Mouse (Mus musculus): ENCODE results near the gene Plekha1.

Gene Plekha1

DNA sequence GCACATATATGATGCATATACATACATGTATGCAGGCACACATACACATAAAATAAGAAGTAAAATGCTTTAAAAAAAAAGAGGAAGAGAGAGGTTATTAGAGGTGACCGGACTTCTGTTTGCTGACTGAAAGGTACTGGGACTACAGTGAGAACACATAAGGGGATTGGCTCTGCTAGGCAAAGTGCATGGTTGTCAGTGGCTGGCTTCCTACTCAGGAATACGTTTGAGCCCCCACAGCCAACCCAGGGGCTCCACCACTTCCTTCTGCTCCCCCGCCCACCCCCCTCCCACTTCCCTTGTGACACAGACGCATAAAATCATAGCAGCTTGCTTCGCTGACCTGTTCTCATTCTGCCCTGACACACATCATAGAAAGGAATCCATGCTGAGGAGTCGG is 7.6 kb upstream of the Plekha1 start:
- DNase-seq (ENCODE audit: low read depth in 1 of 2, low spot score in 2 of 2) = no peak

DNA sequence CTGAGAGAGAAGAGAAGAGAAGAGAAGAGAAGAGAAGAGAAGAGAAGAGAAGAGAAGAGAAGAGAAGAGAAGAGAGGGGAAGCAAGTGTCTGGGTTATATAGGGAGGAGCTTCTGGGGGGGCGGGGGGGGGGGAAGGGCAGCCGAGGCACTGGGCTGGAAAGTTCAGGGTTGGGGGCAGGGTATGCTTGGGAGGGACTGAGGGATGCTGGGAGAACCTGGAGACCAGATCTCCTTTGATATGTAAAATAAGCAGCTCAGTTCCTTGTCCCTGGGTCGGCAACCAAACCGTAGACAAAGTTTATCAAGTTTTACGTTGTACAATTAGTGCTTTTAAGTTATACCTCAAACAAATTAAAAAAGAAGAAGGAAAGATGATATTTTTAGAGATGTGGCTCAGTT is 5.6 kb upstream of the Plekha1 start:
- DNase-seq (ENCODE audit: low read depth in 1 of 2, low spot score in 2 of 2) = no peak

- DNase-seq (ENCODE audit: low read depth in 1 of 2, low spot score in 2 of 2) = no peak
These were observed 4.8 kb upstream of the Plekha1 start for GRCm38 (mm10) chr7:130860721-130861142.

GRCm38 (mm10) chr7:130862501-130862900 is 3.1 kb upstream of the Plekha1 start:
- no peak for DNase-seq (ENCODE audit: low read depth in 1 of 2, low spot score in 2 of 2)

DNA sequence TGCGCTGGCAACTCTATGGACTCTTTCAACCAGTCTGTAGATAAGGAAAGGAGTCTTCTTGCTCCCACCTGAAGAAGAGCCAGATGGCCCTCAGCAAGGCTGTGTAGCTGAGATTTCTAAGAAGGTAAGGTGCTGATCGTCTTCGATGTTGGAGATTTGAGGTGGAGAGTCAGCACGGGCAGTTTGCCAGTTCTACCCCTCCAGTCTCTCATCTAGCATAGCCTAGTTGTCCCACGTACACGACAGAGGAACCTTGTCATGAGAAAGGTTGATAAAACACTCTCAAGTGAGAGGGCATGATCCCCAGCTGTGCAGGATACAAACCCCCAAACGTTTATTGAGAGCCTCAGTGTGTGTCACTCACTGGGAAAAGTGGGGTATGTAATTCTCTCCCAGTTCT is 845 bp upstream of the Plekha1 start:
- DNase-seq (ENCODE audit: low read depth in 1 of 2, low spot score in 2 of 2) = no peak

DNA sequence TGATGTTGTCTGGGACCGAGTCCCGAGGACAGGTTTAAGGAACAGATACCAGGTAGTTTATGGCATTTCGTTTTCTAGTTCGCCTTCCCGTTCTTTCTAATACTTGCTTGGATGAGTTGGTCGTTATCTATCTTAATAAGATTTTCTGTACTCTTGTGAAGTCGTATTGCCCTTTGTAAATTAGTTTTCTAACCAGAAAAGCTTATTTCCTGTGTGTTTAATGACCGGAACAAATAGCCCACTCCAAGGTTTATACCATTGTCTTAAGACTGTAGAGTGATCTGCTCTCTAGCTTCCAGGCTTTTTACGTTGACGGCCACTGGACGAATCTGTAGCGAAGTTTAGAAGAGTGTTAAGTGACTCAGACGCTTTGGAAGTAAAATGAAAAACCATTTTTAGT is 1.1 kb downstream of the Plekha1 start:
- no peak for DNase-seq (ENCODE audit: low read depth in 1 of 2, low spot score in 2 of 2)

GRCm38 (mm10) chr7:130867256-130867655 is 1.7 kb downstream of the Plekha1 start:
- DNase-seq (ENCODE audit: low read depth in 1 of 2, low spot score in 2 of 2) = no peak

GRCm38 (mm10) chr7:130884161-130884560 is 18.6 kb downstream of the Plekha1 start:
- DNase-seq (ENCODE audit: low read depth in 1 of 2, low spot score in 2 of 2) = no peak

- DNase-seq (ENCODE audit: low read depth in 1 of 2, low spot score in 2 of 2) = no peak
These were observed 20.7 kb downstream of the Plekha1 start for GRCm38 (mm10) chr7:130886246-130886645.

DNA sequence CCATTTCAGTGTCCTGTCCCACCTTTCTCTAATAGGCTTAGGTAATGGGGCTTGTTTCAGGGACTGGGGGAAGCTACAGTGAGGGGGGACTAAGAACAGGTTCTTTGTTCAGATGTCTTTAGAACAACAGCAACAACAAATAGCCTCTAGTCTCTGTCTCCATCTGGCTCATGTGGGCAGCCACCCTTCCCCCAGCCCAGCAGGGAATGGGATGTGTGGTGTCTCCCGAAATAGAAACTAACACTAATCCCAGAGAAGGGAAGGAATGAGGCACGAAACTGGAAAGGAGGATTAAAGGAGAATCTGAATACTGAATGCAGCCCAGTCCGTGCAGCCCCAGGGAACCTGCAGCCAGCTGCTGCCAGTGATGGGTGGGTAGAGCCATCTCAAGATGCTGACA is 22.4 kb downstream of the Plekha1 start:
- DNase-seq (ENCODE audit: low read depth in 1 of 2, low spot score in 2 of 2) = no peak

DNA sequence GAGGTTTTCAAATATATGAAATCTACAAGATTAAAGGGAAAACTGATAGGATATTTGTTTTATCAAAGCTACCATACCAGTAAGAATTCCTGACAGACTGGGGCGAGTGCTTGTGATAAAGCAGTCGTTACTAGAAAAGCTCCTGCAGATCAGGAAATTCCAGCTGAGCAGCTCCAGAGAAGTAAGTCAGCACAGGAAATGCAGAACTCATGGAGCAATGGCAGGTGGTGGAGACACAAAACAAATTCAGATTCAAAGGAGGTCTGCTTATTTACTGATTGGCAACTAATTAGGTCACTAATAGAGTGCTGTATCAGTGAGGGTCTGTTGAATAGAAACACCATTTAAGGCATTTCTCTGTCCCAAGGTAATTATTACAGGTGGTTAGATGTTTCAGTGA is 25.3 kb downstream of the Plekha1 start:
- no peak for DNase-seq (ENCODE audit: low read depth in 1 of 2, low spot score in 2 of 2)

- DNase-seq (ENCODE audit: low read depth in 1 of 2, low spot score in 2 of 2) = peak; percentile 29 to 58
These were observed 27.4 kb downstream of the Plekha1 start for GRCm38 (mm10) chr7:130892973-130893372.

DNA sequence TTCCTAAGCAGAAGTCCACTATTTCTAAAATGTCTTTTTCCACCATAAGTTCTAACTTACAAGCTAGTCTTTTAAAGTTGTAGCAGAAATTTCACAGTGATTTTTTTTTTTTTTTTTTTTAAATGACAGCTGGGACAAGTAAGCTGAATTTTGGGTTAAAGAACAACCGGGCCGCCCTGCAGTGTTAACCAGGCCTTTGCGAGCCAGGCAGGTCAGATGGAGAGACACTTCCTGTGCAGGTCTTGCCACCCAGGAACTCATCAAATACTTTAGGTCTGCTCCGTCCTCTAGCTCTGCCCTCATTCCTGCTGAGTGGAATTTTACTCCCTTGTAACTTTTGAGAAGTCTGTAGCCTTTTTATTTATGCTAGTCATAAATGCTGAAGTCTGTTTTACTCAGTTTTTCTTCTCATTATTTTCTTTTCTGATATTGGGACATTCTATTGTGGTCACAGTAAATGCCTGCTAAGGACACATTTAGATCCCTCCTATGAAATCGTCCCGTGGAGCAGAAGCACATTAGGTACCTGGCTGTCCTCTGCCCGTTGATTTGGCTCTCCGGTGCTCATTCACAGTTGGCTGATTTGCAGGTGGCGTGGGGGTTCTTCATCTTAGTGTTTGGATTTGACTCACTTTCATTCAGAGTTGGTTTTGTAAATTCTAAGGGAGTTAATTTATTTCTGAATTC is 29.5 kb downstream of the Plekha1 start:
- DNase-seq (ENCODE audit: low read depth in 1 of 2, low spot score in 2 of 2) = no peak

GRCm38 (mm10) chr7:130895618-130895945 is 30.0 kb downstream of the Plekha1 start:
- DNase-seq (ENCODE audit: low read depth in 1 of 2, low spot score in 2 of 2) = no peak

DNA sequence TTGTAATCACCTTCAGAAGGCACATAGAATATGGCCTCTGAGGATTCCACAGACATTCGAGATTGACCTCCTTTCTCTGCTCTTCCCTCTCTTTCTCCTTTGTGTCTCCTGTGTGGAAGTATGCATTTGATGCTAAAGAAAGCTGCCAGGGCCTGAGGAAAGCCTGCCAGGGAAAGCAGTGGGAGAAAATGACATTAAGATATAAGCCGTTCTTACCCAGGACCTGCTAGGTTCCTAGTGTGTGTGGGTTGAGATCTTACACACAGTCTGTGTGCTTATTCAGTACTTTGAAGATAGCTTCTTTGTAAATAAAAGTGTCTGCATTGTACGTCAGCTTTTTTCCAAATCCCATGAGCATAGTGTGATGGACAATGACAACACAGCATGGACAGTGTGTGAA is 30.5 kb downstream of the Plekha1 start:
- no peak for DNase-seq (ENCODE audit: low read depth in 1 of 2, low spot score in 2 of 2)

DNA sequence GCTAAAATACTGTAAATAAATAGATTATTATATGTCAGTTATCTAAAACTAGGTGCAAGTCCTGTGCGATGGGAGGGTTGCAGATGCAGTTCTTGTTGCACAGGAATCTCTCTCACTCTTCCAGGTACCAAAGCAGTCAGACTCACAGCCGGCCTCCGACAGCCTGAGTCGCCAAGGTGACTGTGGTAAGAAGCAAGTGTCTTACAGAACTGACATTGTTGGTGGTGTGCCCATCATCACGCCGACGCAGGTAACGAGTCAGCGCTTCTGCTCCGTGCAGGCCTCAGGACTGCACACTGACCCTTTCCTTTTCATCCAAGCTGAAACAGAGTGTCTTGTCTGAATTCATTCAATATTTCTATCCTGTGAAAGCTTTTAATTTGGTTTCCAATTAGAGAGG is 31.6 kb downstream of the Plekha1 start:
- no peak for DNase-seq (ENCODE audit: low read depth in 1 of 2, low spot score in 2 of 2)

GRCm38 (mm10) chr7:130898373-130898772 is 32.8 kb downstream of the Plekha1 start:
- no peak for DNase-seq (ENCODE audit: low read depth in 1 of 2, low spot score in 2 of 2)

- no peak for DNase-seq (ENCODE audit: low read depth in 1 of 2, low spot score in 2 of 2)
These were observed 34.8 kb downstream of the Plekha1 start for GRCm38 (mm10) chr7:130900233-130900848.

GRCm38 (mm10) chr7:130902929-130903328 is 37.4 kb downstream of the Plekha1 start:
- no peak for DNase-seq (ENCODE audit: low read depth in 1 of 2, low spot score in 2 of 2)

GRCm38 (mm10) chr7:130903505-130904074 is 38.0 kb downstream of the Plekha1 start:
- peak; percentile 30 to 61 for DNase-seq (ENCODE audit: low read depth in 1 of 2, low spot score in 2 of 2)

DNA sequence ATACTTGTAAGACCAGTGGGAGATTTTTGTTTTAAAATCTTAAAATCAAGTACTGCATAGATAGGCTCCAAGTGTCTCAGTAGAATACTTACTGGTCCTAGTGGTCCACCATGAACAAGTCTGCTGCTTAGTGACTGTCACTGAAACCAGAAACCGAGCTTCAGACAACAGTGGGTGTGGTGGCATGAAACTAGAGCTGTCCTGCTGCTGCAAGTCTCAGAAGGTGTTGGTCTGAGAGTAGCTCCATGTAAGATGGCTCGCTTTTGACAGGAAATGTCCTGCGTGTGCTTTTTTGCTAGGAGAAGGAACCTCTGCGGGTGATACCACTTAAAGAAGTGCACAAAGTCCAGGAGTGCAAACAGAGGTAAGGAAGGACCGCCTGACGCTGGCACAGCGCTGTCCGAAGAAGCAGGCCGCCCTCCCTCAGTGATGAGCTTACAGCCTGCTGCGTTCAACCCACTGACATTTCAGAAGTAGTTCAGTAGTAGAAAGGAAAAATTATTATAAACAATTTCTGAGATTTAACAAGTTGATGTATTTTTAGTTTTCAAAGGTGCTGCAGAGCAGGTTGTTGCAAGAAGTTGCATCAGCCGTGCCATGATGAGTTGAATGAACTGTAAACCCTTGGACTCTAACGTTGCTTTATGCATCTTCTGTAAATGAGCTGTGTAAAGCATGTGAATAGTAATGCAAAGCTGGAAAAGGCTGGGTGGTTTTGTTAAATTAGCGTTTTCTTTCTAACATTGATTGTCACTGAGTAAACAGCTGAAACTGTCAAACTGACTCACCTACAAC is 39.2 kb downstream of the Plekha1 start:
- no peak for DNase-seq (ENCODE audit: low read depth in 1 of 2, low spot score in 2 of 2)

DNA sequence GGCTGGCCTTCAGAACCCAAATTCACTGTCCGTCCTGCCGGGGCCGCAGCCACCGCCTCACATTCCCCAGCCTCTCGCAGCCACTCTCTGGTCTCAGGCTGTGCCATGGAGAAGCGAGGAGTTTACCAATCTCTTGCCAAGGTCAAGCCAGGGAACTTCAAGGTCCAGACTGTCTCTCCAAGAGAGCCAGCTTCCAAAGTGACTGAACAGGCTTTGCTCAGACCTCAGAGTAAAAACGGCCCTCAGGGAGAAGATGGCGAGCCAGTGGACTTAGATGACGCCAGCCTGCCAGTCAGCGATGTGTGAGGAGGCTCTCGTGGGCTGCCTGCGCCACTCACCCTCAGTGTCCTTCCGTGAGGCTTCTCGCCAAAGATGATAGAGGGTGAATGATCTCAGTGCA is 45.3 kb downstream of the Plekha1 start:
- no peak for DNase-seq (ENCODE audit: low read depth in 1 of 2, low spot score in 2 of 2)

Data from monocyte, adult 2 months (primary cell).